ENCODE assay signal across 8 mouse cellular contexts in the genomic region with DNA sequence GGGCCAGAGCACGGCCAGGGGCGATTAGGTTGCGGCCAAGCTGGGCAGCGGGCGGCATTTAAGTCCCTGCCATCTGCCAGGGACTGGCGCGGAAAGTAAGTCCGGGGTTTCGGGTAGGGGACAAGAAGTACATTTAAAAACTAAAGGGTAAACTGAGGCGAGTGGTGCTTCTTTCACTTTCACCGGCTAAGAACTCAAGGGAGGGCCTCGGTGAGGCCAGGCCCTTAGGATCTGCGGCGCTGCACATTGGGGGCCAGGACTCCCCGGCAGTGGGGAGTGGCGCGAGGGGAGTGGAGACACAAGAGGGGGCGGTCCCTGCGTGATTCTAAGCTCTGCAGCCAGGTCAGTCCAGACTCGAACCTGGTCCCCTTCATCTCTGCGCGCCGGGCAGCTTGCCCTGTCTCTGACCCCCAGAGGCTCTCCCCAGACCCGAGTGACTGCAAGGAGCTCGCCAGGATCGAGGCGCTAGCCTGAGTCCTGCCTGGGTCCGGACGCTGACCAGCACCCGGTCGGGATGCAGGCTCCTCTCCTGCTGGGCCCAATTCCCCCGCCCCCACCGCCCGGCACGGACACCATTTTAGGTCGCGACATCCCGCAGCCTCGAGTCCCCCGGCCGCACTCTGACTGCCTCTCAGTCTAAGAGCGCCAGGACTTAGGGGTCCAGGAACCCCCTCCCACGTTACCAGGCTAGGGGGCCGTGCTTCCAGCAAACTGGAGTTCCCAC. TPM values are rescaled to one million over a fixed set of nuclear protein-coding genes. Genes with fewer than 3 reads are reported as not detected.
DNase-seq lines count a peak whose midpoint lies in the region; ATAC-seq lines count a peak whose summit lies in the region.

No protein-coding gene starts in this region.

- ATAC-seq in CD4-positive, CD25-positive, alpha-beta regulatory T cell, adult 4 months = no peak
- no peak for ATAC-seq in embryonic facial prominence, embryonic 15.5 days (ENCODE audit: insufficient number of reproducible peaks, low FRiP score, low TSS enrichment, low read depth)
- ATAC-seq in megakaryocyte, adult 5-6 weeks (ENCODE audit: poor library complexity, severe bottlenecking) = 0 out of 2 replicates have a peak, but pooled peaks have one; percentile 5

- intact Hi-C loops in heart, postnatal 10 days (cut with DNase I) = no loop called here

- H3K9ac ChIP-seq in embryonic facial prominence, embryonic 15.5 days = peak overlapping the region; percentile 69

- no peaks in the 10 kb centered on the region for H3K27me3 ChIP-seq in embryonic facial prominence, embryonic 15.5 days

- H3K4me2 ChIP-seq in embryonic facial prominence, embryonic 15.5 days (replicated peaks) = peak overlapping the region; percentile 68

- peak overlapping the region; percentile 89 for H3K4me3 ChIP-seq in embryonic facial prominence, embryonic 15.5 days (replicated peaks)

- H3K27ac ChIP-seq in embryonic facial prominence, embryonic 15.5 days (replicated peaks) = peak overlapping the region; percentile 96

- H3K36me3 ChIP-seq in embryonic facial prominence, embryonic 15.5 days = peaks cover 29% of the 10 kb centered on the region

- under 1% methylated on average over 44 of the region's 44 CpGs for WGBS in embryonic facial prominence, embryonic 15.5 days

- H3K4me1 ChIP-seq in embryonic facial prominence, embryonic 15.5 days = peaks cover 25% of the 10 kb centered on the region

- DNase-seq in CD4-positive, CD25-positive, alpha-beta regulatory T cell, adult 2 months (ENCODE audit: low read depth, low spot score) = peak; percentile 53
- DNase-seq in adrenal gland, postnatal 14 days = peak; percentile 76
- peak; percentile 58 to 73 for DNase-seq in heart, postnatal 10 days
- DNase-seq in layer of hippocampus, adult 9-11 months = peak; percentile 47
- DNase-seq in spleen, postnatal 36 days (ENCODE audit: low spot score in 2 of 2) = peak; percentile 52

- H3K9me3 ChIP-seq in embryonic facial prominence, embryonic 15.5 days (replicated peaks) = no peaks in the 10 kb centered on the region

RNA-seq across cellular contexts. Expression of a gene that starts 0.7 kb away (rescaled TPM):
- 10 to 100 TPM; 10.9 to 24.0 TPM for polyA plus RNA-seq in CD4-positive, CD25-positive, alpha-beta regulatory T cell, adult 4 months (2017; shearing (Covaris generic))
- 30.9 and 33.2 TPM in 2 replicates for total RNA-seq in adrenal gland, postnatal 14 days (2021)
- polyA plus RNA-seq in embryonic facial prominence, embryonic 15.5 days (2015; fragmentation: Nextera tagmentation; extraction: Ambion mirVana) = 21.4 and 25.2 TPM in 2 replicates
- 10 to 100 TPM; 20.3 to 24.3 TPM for total RNA-seq in heart, postnatal 10 days (2021)
- total RNA-seq in megakaryocyte, adult 5-6 weeks (2015) = 10.0 and 15.7 TPM in 2 replicates
- 11.7 and 39.5 TPM in 2 replicates for total RNA-seq in megakaryocyte, adult 5-6 weeks (2017)

RNA-seq across cellular contexts. Expression of a gene that starts 27.8 kb away (rescaled TPM):
- 100 to 1,000 TPM; 171 to 277 TPM for polyA plus RNA-seq in CD4-positive, CD25-positive, alpha-beta regulatory T cell, adult 4 months (2017; shearing (Covaris generic))
- total RNA-seq in adrenal gland, postnatal 14 days (2021) = 218 and 243 TPM in 2 replicates
- 265 and 267 TPM in 2 replicates for polyA plus RNA-seq in embryonic facial prominence, embryonic 15.5 days (2015; fragmentation: Nextera tagmentation; extraction: Ambion mirVana)
- 100 to 1,000 TPM; 140 to 142 TPM for total RNA-seq in heart, postnatal 10 days (2021)
- 80.0 and 91.9 TPM in 2 replicates for total RNA-seq in megakaryocyte, adult 5-6 weeks (2015)
- 224 and 226 TPM in 2 replicates for total RNA-seq in megakaryocyte, adult 5-6 weeks (2017)

RNA-seq across cellular contexts. Expression of a gene that starts 40.1 kb away (rescaled TPM):
- 10 to 100 TPM in 1 of 2 experiments, 1 to 10 TPM in 1; 9.4 to 17.1 TPM for polyA plus RNA-seq in CD4-positive, CD25-positive, alpha-beta regulatory T cell, adult 4 months (2017; shearing (Covaris generic))
- total RNA-seq in adrenal gland, postnatal 14 days (2021) = 40.5 and 46.3 TPM in 2 replicates
- 24.3 and 29.0 TPM in 2 replicates for polyA plus RNA-seq in embryonic facial prominence, embryonic 15.5 days (2015; fragmentation: Nextera tagmentation; extraction: Ambion mirVana)
- 10 to 100 TPM; 35.6 to 41.1 TPM for total RNA-seq in heart, postnatal 10 days (2021)
- 22.2 and 31.4 TPM in 2 replicates for total RNA-seq in megakaryocyte, adult 5-6 weeks (2015)
- 17.9 and 21.4 TPM in 2 replicates for total RNA-seq in megakaryocyte, adult 5-6 weeks (2017)
